Mouse (Mus musculus): ENCODE measurements at regions not wholly inside any gene's neighbourhood (a gene's known extent, or its start where the extent isn't known, plus 50 kb on each side); places are given as distances from the start of the nearest gene placed in this dataset.

GRCm38 (mm10) chr13:90259071-90259742 lies 169.8 kb upstream of the Xrcc4 start:
- no peaks in the 10 kb centered on the region for H3K4me1 ChIP-seq (ENCODE audit: control insufficient read depth, insufficient read depth, insufficient read length)
- H3K36me3 ChIP-seq (ENCODE audit: control insufficient read depth, insufficient read depth, low read length) = no peaks in the 10 kb centered on the region
- no peak for TF ChIP-seq POLR2A (IDR thresholded peaks at IDR 0.05; ENCODE audit: low read depth, low read length)
- no peak for TF ChIP-seq CTCF (IDR thresholded peaks at IDR 0.05; ENCODE audit: extremely low read depth, insufficient read depth, insufficient read length, insufficient replicate concordance)
- H3K27me3 ChIP-seq (ENCODE audit: control insufficient read depth, insufficient read depth, low read length) = no peaks in the 10 kb centered on the region
- 87% methylated on average over 3 of the region's 3 CpGs for WGBS
- no peak overlapping the region for H3K27ac ChIP-seq (ENCODE audit: insufficient read depth, low read length)
- DNase-seq (ENCODE audit: low read depth in 1 of 2, low spot score in 2 of 2) = no peak
- no peak overlapping the region for H3K4me3 ChIP-seq (ENCODE audit: extremely low read depth, insufficient read depth, insufficient read length)

DNA sequence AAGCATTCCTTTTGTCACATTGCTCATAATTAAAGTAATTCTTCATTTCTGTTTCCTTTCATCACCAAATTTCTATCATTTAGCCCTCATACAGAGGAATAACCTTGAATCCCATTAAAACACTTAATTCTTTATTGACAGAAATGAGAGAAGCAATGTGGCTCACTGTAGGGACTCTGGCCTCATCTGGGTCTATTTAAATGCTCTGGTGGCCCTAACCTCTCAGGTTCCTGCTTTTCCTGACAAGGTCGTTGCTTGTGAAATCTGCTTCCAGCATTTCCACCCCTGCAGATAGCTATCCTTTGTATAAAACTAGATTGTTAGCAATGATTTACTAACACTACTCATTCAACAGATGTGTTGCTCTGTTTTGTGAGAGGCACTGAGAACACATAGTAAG lies 163.6 kb upstream of the Xrcc4 start:
- Histone ChIP-seq H3K27me3 (ENCODE audit: control insufficient read depth, insufficient read depth, low read length) (no peaks in the 10 kb centered on the region), H3K4me1 (ENCODE audit: control insufficient read depth, insufficient read depth, insufficient read length) (no peaks in the 10 kb centered on the region), H3K4me3 (ENCODE audit: extremely low read depth, insufficient read depth, insufficient read length) (no peak overlapping the region), H3K36me3 (ENCODE audit: control insufficient read depth, insufficient read depth, low read length) (no peaks in the 10 kb centered on the region), H3K27ac (ENCODE audit: insufficient read depth, low read length) (no peak overlapping the region)
- no peak for DNase-seq (ENCODE audit: low read depth in 1 of 2, low spot score in 2 of 2)
- WGBS = 39% methylated on average over 1 of the region's 1 CpGs
- TF ChIP-seq CTCF (IDR thresholded peaks at IDR 0.05; ENCODE audit: extremely low read depth, insufficient read depth, insufficient read length, insufficient replicate concordance) (no peak), POLR2A (IDR thresholded peaks at IDR 0.05; ENCODE audit: low read depth, low read length) (no peak)

DNA sequence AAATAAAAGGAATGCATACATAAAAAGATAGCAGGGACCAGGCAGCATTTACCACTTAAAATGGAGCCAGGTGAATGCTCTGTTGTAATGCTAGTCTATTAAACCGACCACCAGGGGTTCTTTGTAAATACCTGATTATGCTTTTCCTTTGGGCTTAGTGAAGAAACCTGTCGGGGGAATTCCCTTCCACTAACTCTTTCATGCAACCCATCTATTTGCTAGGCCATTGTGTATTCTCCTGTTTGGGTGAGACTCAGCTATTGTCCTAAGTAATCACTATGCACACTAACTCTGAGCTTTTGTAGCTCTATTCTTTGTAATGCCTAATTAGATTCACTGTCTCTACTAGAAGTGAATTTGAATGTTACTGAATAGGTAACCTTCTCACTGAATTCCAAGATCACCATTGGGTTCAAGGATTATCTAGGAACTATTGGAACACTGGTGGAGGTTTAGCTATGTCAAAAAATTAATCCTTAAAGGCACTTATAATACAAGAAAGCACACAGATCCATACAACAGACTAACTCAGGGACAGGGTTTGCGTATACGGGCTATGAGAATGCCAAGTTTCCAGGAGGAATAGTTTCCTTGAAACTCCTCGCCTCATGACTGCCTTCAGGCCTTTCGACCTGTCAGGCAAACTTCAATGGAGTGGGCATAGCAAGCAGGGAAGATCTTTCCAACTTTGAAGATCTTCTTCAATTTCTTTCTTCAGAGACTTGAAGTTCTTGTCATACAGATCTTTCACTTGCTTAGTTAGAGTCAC lies 156.8 kb upstream of the Xrcc4 start:
- Histone ChIP-seq H3K36me3 (ENCODE audit: control insufficient read depth, insufficient read depth, low read length) (no peaks in the 10 kb centered on the region), H3K27me3 (ENCODE audit: control insufficient read depth, insufficient read depth, low read length) (no peaks in the 10 kb centered on the region), H3K4me3 (ENCODE audit: extremely low read depth, insufficient read depth, insufficient read length) (no peak overlapping the region), H3K27ac (ENCODE audit: insufficient read depth, low read length) (no peak overlapping the region), H3K4me1 (ENCODE audit: control insufficient read depth, insufficient read depth, insufficient read length) (no peaks in the 10 kb centered on the region)
- WGBS = 92% methylated on average over 6 of the region's 6 CpGs
- no peak for DNase-seq (ENCODE audit: low read depth in 1 of 2, low spot score in 2 of 2)
- TF ChIP-seq CTCF (IDR thresholded peaks at IDR 0.05; ENCODE audit: extremely low read depth, insufficient read depth, insufficient read length, insufficient replicate concordance) (no peak), POLR2A (IDR thresholded peaks at IDR 0.05; ENCODE audit: low read depth, low read length) (no peak)

GRCm38 (mm10) chr13:90238331-90238730 lies 148.9 kb upstream of the Xrcc4 start:
- Histone ChIP-seq H3K27ac (ENCODE audit: insufficient read depth, low read length) (no peak overlapping the region), H3K4me3 (ENCODE audit: extremely low read depth, insufficient read depth, insufficient read length) (no peak overlapping the region), H3K36me3 (ENCODE audit: control insufficient read depth, insufficient read depth, low read length) (no peaks in the 10 kb centered on the region), H3K27me3 (ENCODE audit: control insufficient read depth, insufficient read depth, low read length) (no peaks in the 10 kb centered on the region), H3K4me1 (ENCODE audit: control insufficient read depth, insufficient read depth, insufficient read length) (no peaks in the 10 kb centered on the region)
- 74% methylated on average over 4 of the region's 4 CpGs for WGBS
- DNase-seq (ENCODE audit: low read depth in 1 of 2, low spot score in 2 of 2) = no peak
- TF ChIP-seq POLR2A (IDR thresholded peaks at IDR 0.05; ENCODE audit: low read depth, low read length) (no peak), CTCF (IDR thresholded peaks at IDR 0.05; ENCODE audit: extremely low read depth, insufficient read depth, insufficient read length, insufficient replicate concordance) (no peak)

GRCm38 (mm10) chr13:90233986-90234385 lies 144.6 kb upstream of the Xrcc4 start:
- Histone ChIP-seq H3K27ac (ENCODE audit: insufficient read depth, low read length) (no peak overlapping the region), H3K4me1 (ENCODE audit: control insufficient read depth, insufficient read depth, insufficient read length) (no peaks in the 10 kb centered on the region), H3K36me3 (ENCODE audit: control insufficient read depth, insufficient read depth, low read length) (no peaks in the 10 kb centered on the region), H3K27me3 (ENCODE audit: control insufficient read depth, insufficient read depth, low read length) (no peaks in the 10 kb centered on the region), H3K4me3 (ENCODE audit: extremely low read depth, insufficient read depth, insufficient read length) (no peak overlapping the region)
- 12% methylated on average over 1 of the region's 1 CpGs for WGBS
- TF ChIP-seq POLR2A (IDR thresholded peaks at IDR 0.05; ENCODE audit: low read depth, low read length) (no peak), CTCF (IDR thresholded peaks at IDR 0.05; ENCODE audit: extremely low read depth, insufficient read depth, insufficient read length, insufficient replicate concordance) (no peak)
- DNase-seq (ENCODE audit: low read depth in 1 of 2, low spot score in 2 of 2) = no peak

- TF ChIP-seq POLR2A (IDR thresholded peaks at IDR 0.05; ENCODE audit: low read depth, low read length) = no peak
- TF ChIP-seq CTCF (IDR thresholded peaks at IDR 0.05; ENCODE audit: extremely low read depth, insufficient read depth, insufficient read length, insufficient replicate concordance) = no peak
- Histone ChIP-seq H3K27ac (ENCODE audit: insufficient read depth, low read length) (no peak overlapping the region), H3K4me3 (ENCODE audit: extremely low read depth, insufficient read depth, insufficient read length) (no peak overlapping the region), H3K36me3 (ENCODE audit: control insufficient read depth, insufficient read depth, low read length) (no peaks in the 10 kb centered on the region), H3K27me3 (ENCODE audit: control insufficient read depth, insufficient read depth, low read length) (no peaks in the 10 kb centered on the region), H3K4me1 (ENCODE audit: control insufficient read depth, insufficient read depth, insufficient read length) (no peaks in the 10 kb centered on the region)
- 37% methylated on average over 3 of the region's 3 CpGs for WGBS
- DNase-seq (ENCODE audit: low read depth in 1 of 2, low spot score in 2 of 2) = no peak
These were observed 144.2 kb upstream of the Xrcc4 start for GRCm38 (mm10) chr13:90233561-90233960.

DNA sequence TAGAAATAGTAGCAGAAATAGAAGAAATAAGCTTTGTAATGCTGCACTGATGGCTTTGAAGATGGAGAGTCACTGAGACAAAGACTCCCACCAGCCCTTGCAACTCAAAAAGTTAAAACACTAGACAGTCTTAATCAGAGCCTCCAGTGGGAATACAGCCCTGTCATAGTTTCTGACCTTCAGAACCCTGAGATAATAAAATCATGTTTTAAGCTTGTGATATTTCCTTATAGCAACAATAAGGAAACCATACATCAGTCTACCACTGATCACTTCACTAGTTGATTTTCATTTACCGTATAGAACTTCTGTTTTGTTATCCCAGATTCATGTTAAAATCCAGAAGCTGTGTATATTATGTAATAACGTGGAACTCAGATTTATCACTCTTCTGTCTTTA lies 139.7 kb upstream of the Xrcc4 start:
- no peaks in the 10 kb centered on the region for H3K27me3 ChIP-seq (ENCODE audit: control insufficient read depth, insufficient read depth, low read length)
- no peaks in the 10 kb centered on the region for H3K4me1 ChIP-seq (ENCODE audit: control insufficient read depth, insufficient read depth, insufficient read length)
- H3K27ac ChIP-seq (ENCODE audit: insufficient read depth, low read length) = no peak overlapping the region
- TF ChIP-seq POLR2A (IDR thresholded peaks at IDR 0.05; ENCODE audit: low read depth, low read length) = no peak
- TF ChIP-seq CTCF (IDR thresholded peaks at IDR 0.05; ENCODE audit: extremely low read depth, insufficient read depth, insufficient read length, insufficient replicate concordance) = no peak
- no peak for DNase-seq (ENCODE audit: low read depth in 1 of 2, low spot score in 2 of 2)
- no peak overlapping the region for H3K4me3 ChIP-seq (ENCODE audit: extremely low read depth, insufficient read depth, insufficient read length)
- WGBS = 89% methylated on average over 2 of the region's 2 CpGs
- no peaks in the 10 kb centered on the region for H3K36me3 ChIP-seq (ENCODE audit: control insufficient read depth, insufficient read depth, low read length)
